Mouse (Mus musculus) testis, postnatal 14 days (tissue): ENCODE data around the gene Oas2.

Experiments
- DNase-seq: peaks from one replicate; pipeline ENCODE4 v3.0.0; 2021; ENCODE audit warnings: low spot score

The Oas2 gene

GRCm38 (mm10) chr5:120696057-120696743 lies 53.5 kb downstream of the Oas2 start:
- no peak for DNase-seq

- DNase-seq: no peak
These were observed 55.0 kb downstream of the Oas2 start for GRCm38 (mm10) chr5:120694695-120695074.

DNA sequence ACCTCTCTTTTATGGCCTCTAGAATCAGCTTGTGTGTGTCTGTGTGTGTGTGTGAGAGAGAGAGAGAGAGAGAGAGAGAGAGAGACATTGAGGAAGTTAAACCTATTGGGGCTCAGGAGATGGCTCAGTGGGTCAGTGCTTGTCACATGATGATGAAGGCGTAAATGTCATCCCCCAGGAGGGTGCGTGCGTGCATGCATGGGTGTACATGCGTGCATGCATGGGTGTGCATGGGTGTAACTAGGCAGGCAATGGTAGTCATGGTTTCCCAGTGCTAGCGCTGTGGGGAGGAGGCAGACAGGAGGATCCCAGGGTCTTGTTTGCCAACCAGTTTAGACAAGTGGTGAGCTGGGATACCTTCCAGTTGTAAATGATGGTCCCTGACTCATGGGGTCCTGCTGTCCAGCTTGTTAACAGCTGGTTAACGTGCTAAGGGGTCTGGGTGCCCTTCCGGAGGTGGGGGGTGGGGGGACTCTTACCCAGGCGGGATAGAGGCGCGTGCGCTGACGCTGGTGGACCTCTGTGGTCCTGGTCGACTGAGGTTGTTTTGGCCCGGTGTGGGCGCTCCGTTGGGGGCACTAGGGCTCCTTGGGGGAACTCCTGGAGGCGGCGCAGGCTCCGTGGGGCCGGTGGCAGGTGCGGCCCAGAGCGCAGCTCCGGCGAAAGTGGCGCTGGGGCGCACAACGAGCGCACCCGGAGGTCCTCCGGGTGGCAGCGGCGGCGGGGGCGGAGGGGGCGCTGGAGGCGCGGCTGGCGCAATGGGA lies 55.5 kb downstream of the Oas2 start:
- DNase-seq: no peak

DNA sequence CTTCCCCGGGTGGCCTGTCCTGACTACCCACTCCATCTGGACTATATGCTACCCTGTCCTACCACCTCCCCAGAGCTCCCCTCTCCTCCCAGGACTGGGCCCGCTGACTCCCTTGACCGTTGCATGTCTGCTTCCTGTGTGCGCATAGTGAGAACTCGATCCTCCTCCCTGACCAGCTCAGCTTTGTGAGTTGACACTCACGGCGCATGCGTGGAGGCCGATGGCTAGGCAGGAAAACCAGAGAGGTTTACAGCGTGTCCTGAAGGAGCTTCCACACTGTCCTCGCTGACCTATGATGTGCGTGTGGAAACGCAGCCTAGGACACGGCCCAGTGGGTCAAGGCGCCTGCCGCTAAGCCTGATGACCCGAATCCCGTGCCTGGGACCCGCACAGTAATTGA lies 57.6 kb downstream of the Oas2 start:
- no peak for DNase-seq

DNA sequence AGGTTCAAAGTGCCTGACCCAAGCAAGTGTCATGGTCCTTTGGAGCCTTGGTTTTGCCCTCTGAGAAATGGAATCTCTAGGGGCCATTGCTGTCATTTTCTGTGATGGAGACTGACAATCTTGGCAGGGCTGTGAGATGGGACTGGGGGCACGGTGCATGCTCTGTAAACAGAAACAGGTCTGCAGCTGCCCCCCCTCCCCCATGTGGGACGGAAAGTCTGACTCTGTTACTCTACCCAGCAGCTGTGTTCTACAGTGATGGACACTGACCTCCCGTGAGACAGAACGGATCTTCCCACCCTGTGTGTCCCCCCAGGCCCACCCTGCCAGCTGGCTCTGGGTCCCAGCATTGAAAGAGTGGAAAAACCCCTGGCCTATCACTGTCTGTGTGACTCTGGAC lies 59.2 kb downstream of the Oas2 start:
- no peak for DNase-seq

- DNase-seq: peak; percentile 44
These were observed 61.2 kb downstream of the Oas2 start for GRCm38 (mm10) chr5:120688434-120688833.

- DNase-seq: no peak
These were observed 61.8 kb downstream of the Oas2 start for GRCm38 (mm10) chr5:120687897-120688296.

DNA sequence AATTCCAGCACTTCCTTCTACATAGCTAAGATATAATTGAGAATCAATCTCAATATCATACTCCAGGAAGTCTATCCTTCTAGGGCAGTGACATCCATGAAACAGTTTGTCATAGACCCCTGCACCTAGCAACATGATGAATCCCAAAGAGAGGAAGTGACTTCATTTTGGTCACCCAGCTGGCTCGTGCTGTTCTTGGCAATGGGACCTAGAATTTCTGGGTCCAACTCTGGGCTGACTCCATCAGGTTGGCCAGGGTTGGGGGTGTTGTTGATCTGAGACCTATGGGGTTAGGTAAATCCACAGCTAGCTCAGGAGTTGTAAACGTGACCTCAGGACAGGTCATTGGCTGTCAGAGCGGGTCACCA lies 62.2 kb downstream of the Oas2 start:
- no peak for DNase-seq

DNA sequence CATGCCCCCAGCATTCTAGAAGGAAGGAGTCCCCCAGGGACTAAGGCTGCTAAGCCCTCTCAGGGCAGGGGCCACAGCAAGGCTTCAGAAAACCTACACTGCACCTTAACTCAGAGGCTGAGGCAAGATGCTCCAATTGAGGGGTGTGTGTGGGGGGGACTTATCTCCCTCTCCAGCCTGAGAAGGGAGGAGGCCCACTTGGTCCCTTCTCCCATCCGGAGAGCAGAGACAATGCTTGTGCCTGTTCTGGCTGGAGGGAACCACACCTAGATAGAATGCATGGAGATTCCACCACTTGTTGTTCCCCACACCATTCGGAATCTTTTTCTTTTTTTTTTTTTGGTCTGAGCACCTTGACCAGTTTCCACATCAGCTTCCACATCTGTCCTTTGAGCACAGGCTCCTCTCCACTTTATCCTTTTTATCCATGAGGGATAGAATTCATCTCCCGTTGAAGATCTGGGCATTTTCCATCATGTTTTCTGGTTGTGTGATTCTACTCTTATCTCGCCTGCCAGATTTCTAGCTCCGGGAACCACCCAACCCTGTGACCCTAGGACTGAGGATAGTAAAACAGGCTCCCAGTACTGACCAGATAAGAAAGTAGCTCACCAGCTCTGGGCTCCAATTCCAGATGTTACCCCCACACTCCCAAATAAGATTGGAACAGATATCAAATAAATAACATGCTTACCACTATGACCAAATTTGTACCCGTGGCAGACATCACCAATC lies 62.7 kb downstream of the Oas2 start:
- DNase-seq: no peak

GRCm38 (mm10) chr5:120685678-120686077 lies 64.0 kb downstream of the Oas2 start:
- DNase-seq: no peak

- no peak for DNase-seq
These were observed 66.5 kb downstream of the Oas2 start for GRCm38 (mm10) chr5:120682982-120683771.

DNA sequence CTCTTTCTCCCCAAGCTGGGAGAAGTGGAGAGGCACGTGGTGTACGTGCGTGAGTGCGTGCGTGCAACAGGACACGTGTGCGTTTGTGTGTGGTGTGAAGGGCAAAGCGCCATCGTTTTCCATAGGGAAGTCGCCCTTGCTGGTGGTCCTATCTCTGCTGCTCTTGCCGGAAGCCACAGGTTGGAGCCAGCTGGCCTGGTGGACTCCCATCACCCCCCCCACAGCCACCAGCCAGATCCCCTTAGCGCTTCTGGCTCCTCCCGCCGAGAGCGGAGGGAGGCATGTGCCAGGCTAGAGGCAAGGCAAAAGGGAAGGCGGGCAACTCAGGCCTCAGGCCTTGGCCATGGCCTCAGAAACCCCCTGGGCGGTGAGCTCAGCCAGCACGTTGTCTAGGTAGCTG lies 68.7 kb downstream of the Oas2 start:
- DNase-seq: no peak
